Mouse (Mus musculus) C2C12 (cell line): Measurements from ENCODE around the gene Ablim2. TPM values are rescaled to one million over a fixed set of nuclear protein-coding genes. Genes with fewer than 3 reads are reported as not detected.

ENCODE experiments used
- H3K27me3 ChIP-seq: one replicate; pipeline ENCODE4 v1.6.1; 2011; ENCODE audit not compliant: control insufficient read depth, insufficient read depth, insufficient read length
- H3K36me3 ChIP-seq: one replicate; pipeline ENCODE4 v1.6.1; 2011; ENCODE audit not compliant: control insufficient read depth, insufficient read depth
- H3K4me3 ChIP-seq: one replicate; pipeline ENCODE4 v1.5.1; 2011; ENCODE audit warnings: mild to moderate bottlenecking, control low read depth; ENCODE audit not compliant: poor library complexity, insufficient read depth, severe bottlenecking
- H3K79me2 ChIP-seq: one replicate; pipeline ENCODE4 v1.6.1; 2011; ENCODE audit not compliant: control insufficient read depth, insufficient read depth
- H3K79me3 ChIP-seq: one replicate; pipeline ENCODE4 v1.6.1; 2011; ENCODE audit warnings: low read depth, control low read depth
- H3ac ChIP-seq: one replicate; pipeline ENCODE3; 2011; ENCODE audit warnings: low read depth; ENCODE audit not compliant: control insufficient read depth, insufficient read length
- CEBPB ChIP-seq: IDR thresholded peaks from one replicate; pipeline ENCODE4 v1.6.1; 2011; ENCODE audit warnings: low read depth, mild to moderate bottlenecking, control low read depth, moderate library complexity
- CTCF ChIP-seq: IDR thresholded peaks from one replicate; pipeline ENCODE4 v1.5.1; 2011; ENCODE audit not compliant: control insufficient read depth, insufficient read depth, insufficient read length
- FOSL1 ChIP-seq: IDR thresholded peaks from one replicate; pipeline ENCODE4 v1.8.0; 2011; ENCODE audit warnings: mild to moderate bottlenecking, low read length; ENCODE audit not compliant: poor library complexity, insufficient read depth, severe bottlenecking
- MAX ChIP-seq: IDR thresholded peaks from one replicate; pipeline ENCODE4 v1.6.1; 2011; ENCODE audit warnings: mild to moderate bottlenecking, control low read depth
- MYOD1 ChIP-seq: IDR thresholded peaks from one replicate; pipeline ENCODE4 v1.6.1; 2011; ENCODE audit warnings: low read depth; ENCODE audit not compliant: control insufficient read depth, insufficient read length
- MYOG ChIP-seq: IDR thresholded peaks from one replicate; pipeline ENCODE4 v1.6.1; 2011; ENCODE audit not compliant: control insufficient read depth, insufficient read length; ENCODE audit errors: extremely low read depth
- USF1 ChIP-seq: IDR thresholded peaks from one replicate; pipeline ENCODE4 v1.6.1; 2011; ENCODE audit warnings: low read depth, mild to moderate bottlenecking, control low read depth, moderate library complexity
- polyA plus RNA-seq: library from polyadenylated mRNA; unstranded; fragments of >200 nt; fragmentation: generic; extraction: Trizol; gene quantifications from one replicate; pipeline ENCODE4 v1.2.1, GENCODE M21; 2012; ENCODE audit warnings: missing spikeins

Gene Ablim2
- polyA plus RNA-seq, 1 experiment: 0.08 TPM

- H3K27me3 ChIP-seq: peaks cover 79% of the 10 kb centered on the region
- H3ac ChIP-seq: no peak overlapping the region
- no peaks in the 10 kb centered on the region for H3K79me2 ChIP-seq
- TF ChIP-seq CEBPB (no peak), MYOD1 (no peak)
- no peaks in the 10 kb centered on the region for H3K36me3 ChIP-seq
- no peaks in the 10 kb centered on the region for H3K79me3 ChIP-seq
- H3K4me3 ChIP-seq: no peak overlapping the region
Observed at GRCm38 (mm10) chr5:35822721-35823120, 65.0 kb downstream of the Ablim2 start.

DNA sequence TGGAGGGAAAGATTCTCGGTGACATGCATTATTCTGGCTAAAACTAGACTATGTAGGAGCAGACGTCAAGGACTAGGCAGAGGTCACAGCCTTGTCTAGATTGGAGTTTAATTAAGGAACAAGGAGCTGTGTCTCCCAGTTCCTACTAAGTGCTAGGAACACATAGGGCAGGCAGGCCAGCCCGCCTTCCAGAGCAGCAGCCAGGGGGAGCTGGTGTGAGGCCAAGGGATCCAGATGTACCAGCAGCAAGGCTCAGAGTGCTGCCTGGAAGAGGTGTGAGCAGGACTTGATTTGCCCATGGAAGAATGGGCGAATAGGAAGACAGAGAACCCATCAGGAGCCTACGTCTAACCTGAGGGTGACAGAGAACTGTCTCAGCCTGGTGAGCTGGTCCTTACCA is 68.8 kb downstream of the Ablim2 start:
- Histone ChIP-seq H3ac (no peak overlapping the region), H3K36me3 (no peaks in the 10 kb centered on the region), H3K79me2 (no peaks in the 10 kb centered on the region), H3K4me3 (no peak overlapping the region), H3K79me3 (no peaks in the 10 kb centered on the region), H3K27me3 (peaks cover 85% of the 10 kb centered on the region)
- TF ChIP-seq MYOG: no peak
- TF ChIP-seq MYOD1: no peak
- TF ChIP-seq USF1: no peak
- no peak for TF ChIP-seq CTCF
- no peak for TF ChIP-seq FOSL1
- no peak for TF ChIP-seq MAX
- TF ChIP-seq CEBPB: no peak

DNA sequence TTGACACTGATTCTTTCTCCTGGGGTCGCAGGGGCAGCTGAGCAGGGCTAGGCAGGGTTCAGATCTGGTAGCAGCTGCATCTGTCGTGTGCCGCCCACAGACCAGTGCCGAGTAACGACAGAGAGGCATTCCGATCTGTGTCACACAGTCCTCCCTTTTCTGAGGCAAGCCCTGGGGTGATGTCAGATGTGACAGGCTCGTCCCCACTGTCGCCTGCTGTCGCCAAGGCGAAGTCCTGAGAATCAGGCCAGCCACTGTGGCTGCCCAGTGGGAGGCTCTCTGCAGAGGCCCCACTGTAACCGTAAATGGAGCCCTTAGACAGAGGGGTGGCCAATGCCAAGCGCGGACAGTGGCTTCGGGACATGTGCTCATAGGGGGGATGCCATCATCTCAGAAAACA is 69.4 kb downstream of the Ablim2 start:
- Histone ChIP-seq H3ac (no peak overlapping the region), H3K4me3 (no peak overlapping the region), H3K79me2 (no peaks in the 10 kb centered on the region), H3K27me3 (peaks cover 85% of the 10 kb centered on the region), H3K79me3 (no peaks in the 10 kb centered on the region), H3K36me3 (no peaks in the 10 kb centered on the region)
- no peak for TF ChIP-seq CTCF
- TF ChIP-seq MYOD1: no peak

- H3K79me3 ChIP-seq: no peaks in the 10 kb centered on the region
- no peak overlapping the region for H3ac ChIP-seq
- peaks cover 85% of the 10 kb centered on the region for H3K27me3 ChIP-seq
- no peaks in the 10 kb centered on the region for H3K36me3 ChIP-seq
- TF ChIP-seq CEBPB (no peak), FOSL1 (no peak), MYOD1 (no peak), MAX (no peak), CTCF (no peak), MYOG (no peak), USF1 (no peak)
- no peaks in the 10 kb centered on the region for H3K79me2 ChIP-seq
- H3K4me3 ChIP-seq: no peak overlapping the region
Observed at GRCm38 (mm10) chr5:35827856-35828255, 70.2 kb downstream of the Ablim2 start.

GRCm38 (mm10) chr5:35830101-35830500 is 72.4 kb downstream of the Ablim2 start:
- Histone ChIP-seq H3K79me3 (no peaks in the 10 kb centered on the region), H3K36me3 (no peaks in the 10 kb centered on the region), H3K4me3 (no peak overlapping the region), H3K27me3 (peaks cover 87% of the 10 kb centered on the region), H3K79me2 (no peaks in the 10 kb centered on the region), H3ac (no peak overlapping the region)
- TF ChIP-seq MAX (no peak), FOSL1 (no peak), CEBPB (no peak)

DNA sequence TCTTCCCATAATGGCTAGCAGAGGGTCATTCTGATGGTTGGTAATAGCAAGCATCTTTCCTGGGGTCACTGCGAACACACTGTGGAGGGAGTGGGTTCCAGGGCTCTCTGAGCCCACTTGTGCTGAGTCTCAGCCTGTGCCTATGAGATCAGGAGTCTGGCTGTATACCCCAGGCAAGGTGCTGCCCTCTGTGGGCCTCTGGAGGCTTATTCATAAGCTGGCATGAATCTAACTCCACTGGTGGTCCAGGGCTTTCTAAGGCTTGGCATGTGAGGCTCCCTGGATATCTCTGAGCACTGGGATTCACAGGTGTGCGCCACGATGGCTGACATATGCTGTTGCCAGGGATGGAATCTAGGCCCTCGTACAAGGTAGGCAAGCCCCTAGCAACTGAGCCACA is 76.2 kb downstream of the Ablim2 start:
- Histone ChIP-seq H3K79me3 (no peaks in the 10 kb centered on the region), H3K27me3 (peaks cover 69% of the 10 kb centered on the region), H3ac (no peak overlapping the region), H3K4me3 (no peak overlapping the region), H3K79me2 (no peaks in the 10 kb centered on the region), H3K36me3 (no peaks in the 10 kb centered on the region)
- no peak for TF ChIP-seq USF1
- TF ChIP-seq CEBPB: no peak
- no peak for TF ChIP-seq FOSL1
- no peak for TF ChIP-seq MYOG
- no peak for TF ChIP-seq MAX
- TF ChIP-seq MYOD1: no peak
- no peak for TF ChIP-seq CTCF

- peaks cover 50% of the 10 kb centered on the region for H3K27me3 ChIP-seq
- no peak overlapping the region for H3K4me3 ChIP-seq
- no peaks in the 10 kb centered on the region for H3K79me3 ChIP-seq
- no peaks in the 10 kb centered on the region for H3K36me3 ChIP-seq
- no peak for TF ChIP-seq CTCF
- TF ChIP-seq FOSL1: no peak
- H3ac ChIP-seq: no peak overlapping the region
- H3K79me2 ChIP-seq: no peaks in the 10 kb centered on the region
Observed at GRCm38 (mm10) chr5:35836992-35837391, 79.3 kb downstream of the Ablim2 start.
